Mouse (Mus musculus) layer of hippocampus, adult 2 months (tissue): ENCODE data around the gene Sult2a6. TPM values are rescaled to one million over a fixed set of nuclear protein-coding genes. Genes with fewer than 3 reads are reported as not detected.

Experiments used
- DNase-seq, 2 experiments: peaks; one replicate each; pipeline ENCODE4 v3.0.0; 2022; ENCODE audit warnings: low spot score in 2 of 2
- H3K27ac ChIP-seq: fragments of 200-600 bp; 2 replicates; pipeline ENCODE4 v1.8.1; 2022
- H3K4me3 ChIP-seq: fragments of 200-600 bp; 2 replicates; pipeline ENCODE4 v1.8.1; 2022; ENCODE audit warnings: mild to moderate bottlenecking
- CTCF ChIP-seq: fragments of 200-600 bp; conservative IDR thresholded peaks from 2 replicates; pipeline ENCODE4 v1.8.1; 2022; ENCODE audit warnings: antibody characterized with exemption, mild to moderate bottlenecking, moderate library complexity
- long read RNA-seq, 2 experiments: library from polyadenylated mRNA; stranded (forward); transcript quantifications; one replicate each; pipeline ENCODE4 v2.0.0; 2021; ENCODE audit warnings: borderline mapping rate in 2 of 2
- total RNA-seq, 2 experiments: library from RNA; stranded (reverse); gene quantifications; 2 replicates each; pipeline ENCODE4 v1.2.3; 2021

The Sult2a6 gene
- total RNA-seq, result not detected
- long read RNA-seq, experiment 1, result 0 reads
- long read RNA-seq, experiment 2, result 0 reads

DNA sequence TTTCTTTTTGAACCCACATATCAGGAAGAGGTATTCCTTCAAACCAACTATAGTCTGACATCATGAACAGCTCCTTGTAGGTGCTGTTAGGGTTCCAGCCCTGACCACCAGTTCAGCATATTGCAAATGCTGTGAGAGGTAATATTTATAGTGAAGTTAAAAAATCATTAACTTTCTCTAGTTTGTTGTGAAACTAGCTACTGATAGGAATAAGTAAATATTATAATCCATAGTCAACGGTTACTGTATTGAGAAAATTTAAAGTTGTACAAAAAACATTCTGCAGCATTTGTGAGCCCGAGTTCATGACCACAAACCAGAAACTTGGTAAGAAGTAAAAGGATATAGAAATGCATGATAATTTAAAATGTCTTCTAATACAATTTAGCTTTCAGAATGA is at the start of gene Sult2a6:
TSS of gene Sult2a6 (minus strand) at position 101 of the 400 bp plus-strand sequence.
- no peak for DNase-seq
- H3K27ac ChIP-seq, result no peak within 1 kb of the TSS
- TF ChIP-seq CTCF, result no peak
- no peak within 1 kb of the TSS for H3K4me3 ChIP-seq

DNA sequence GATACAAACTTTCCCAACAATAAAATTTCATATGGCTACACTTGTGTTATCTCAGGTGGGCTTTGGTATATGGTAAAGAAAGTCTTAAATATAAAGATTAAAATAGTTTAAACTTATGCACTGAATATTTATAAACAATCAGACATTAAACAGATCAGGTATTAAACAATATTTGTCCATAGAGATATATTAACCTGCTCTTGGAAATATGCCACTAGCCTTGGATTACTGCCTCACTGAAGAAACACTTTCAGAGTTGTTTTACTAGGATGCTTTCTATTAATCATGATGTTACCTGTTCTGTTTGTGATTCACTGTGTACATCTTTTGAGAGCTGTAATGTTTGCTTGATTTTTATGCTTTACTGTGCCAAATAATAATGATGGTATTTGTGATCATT is 39.4 kb downstream of the Sult2a6 start:
- TF ChIP-seq CTCF, result no peak
- H3K27ac ChIP-seq, result no peak overlapping the region
- no peak for DNase-seq
- H3K4me3 ChIP-seq, result no peak overlapping the region

GRCm38 (mm10) chr7:14203417-14203816 is 51.3 kb downstream of the Sult2a6 start:
- TF ChIP-seq CTCF, result no peak
- H3K27ac ChIP-seq, result no peak overlapping the region
- DNase-seq, result no peak
- H3K4me3 ChIP-seq, result no peak overlapping the region

- TF ChIP-seq CTCF, result no peak
- Histone ChIP-seq H3K4me3 (no peak overlapping the region), H3K27ac (no peak overlapping the region)
- DNase-seq, result no peak
These were observed 52.2 kb downstream of the Sult2a6 start for GRCm38 (mm10) chr7:14202487-14202886.

Other genes starting within 250 kb of the Sult2a6 start
- gene Sult2a3, start 131.8 kb downstream of the Sult2a6 start, total RNA-seq, result not detected
- gene Obox8, start 78.7 kb upstream of the Sult2a6 start, total RNA-seq, result not detected
- not detected for gene Sult2a8, start 191.9 kb upstream of the Sult2a6 start, total RNA-seq
- not detected for gene Sult2a7, start 239.4 kb upstream of the Sult2a6 start, total RNA-seq